Mouse (Mus musculus): Measurements from ENCODE around the gene Cog8. TPM values are rescaled to one million over a fixed set of nuclear protein-coding genes. Genes with fewer than 3 reads are reported as not detected.

Gene Cog8
- polyA plus RNA-seq, 1 experiment from 2014 or later = 45.3 TPM

DNA sequence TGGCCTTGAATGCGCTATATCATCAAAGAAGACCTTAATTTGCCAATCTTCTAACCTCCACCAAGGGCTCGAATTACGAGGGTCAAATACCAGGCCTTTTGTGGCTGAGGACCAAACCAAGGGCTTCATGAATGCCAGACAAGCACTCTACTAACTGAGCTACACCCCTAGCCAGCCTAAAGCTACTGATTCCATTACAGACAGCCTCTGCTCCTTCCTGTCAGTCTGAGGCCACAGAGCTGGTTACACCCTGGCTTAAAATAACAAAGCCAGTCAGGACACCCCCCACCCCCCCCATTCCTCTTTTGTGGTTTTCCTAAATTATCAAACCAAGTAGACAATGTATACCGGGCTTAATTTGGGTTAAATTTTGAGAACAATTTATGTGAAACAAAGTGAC, 17.2 kb upstream of the Cog8 start:
- H3K36me3 ChIP-seq = peaks cover 70% of the 10 kb centered on the region
- H3K4me2 ChIP-seq = no peak overlapping the region
- no peak overlapping the region for H3K9ac ChIP-seq
- ATAC-seq (ENCODE audit: low FRiP score, low read depth) = no peak
- no peak overlapping the region for H3K27ac ChIP-seq (replicated peaks)
- no peaks in the 10 kb centered on the region for H3K4me1 ChIP-seq (replicated peaks)
- no peaks in the 10 kb centered on the region for H3K9me3 ChIP-seq
- no peak overlapping the region for H3K4me3 ChIP-seq
- WGBS = 94% methylated on average over 4 of the region's 4 CpGs
- no peaks in the 10 kb centered on the region for H3K27me3 ChIP-seq

DNA sequence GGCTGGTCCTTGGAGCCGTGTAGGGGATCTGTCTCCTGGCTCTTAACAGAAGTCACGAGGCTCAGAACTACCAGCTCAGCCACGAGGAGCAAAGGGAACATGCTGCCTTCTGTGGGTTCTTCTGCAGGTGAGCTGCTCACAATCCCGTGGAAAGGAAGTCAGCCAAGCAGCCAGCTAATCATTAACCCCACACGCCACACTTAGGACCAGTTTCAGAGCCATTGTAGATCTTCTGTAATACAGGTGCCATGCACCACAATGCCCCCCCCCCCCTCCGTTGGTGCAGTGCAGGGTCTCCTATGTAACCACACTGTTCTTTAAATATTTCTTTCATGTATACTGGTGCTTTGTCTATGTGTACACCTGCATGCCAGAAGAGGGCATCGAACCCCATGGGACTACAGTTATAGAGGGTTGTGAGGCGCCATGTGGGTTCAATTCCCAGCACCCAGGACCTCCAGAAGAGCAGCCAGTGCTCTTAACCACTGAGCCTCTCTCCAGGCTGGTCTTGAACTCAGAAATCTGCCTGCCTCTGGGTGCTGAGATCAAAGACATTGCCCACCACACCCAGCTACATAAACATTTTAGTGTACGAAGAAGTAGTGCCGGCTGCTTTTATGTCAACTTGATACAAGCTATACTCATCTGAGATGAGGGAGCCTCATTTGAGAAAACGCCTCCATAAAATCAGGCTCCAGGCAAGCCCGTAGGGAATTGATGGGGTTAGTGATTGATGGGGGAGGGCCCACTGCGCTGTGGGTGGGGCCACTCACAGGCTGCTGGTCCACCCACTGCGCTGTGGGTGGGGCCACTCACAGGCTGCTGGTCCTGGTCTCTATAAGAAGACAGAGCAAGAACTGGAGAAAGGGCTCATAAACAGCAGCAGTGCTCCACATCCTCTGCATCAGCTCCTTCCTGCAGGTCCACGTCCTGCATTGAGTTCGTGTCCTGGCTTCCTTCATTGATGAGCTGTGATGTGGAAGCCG, 9.3 kb upstream of the Cog8 start, which contains the start of gene Tmed6:
Gene Tmed6 (minus strand): TSS at position 134 of the 986 bp plus-strand sequence.
- ATAC-seq (ENCODE audit: low FRiP score, low read depth) = no peak
- Histone ChIP-seq H3K9ac (no peak within 1 kb of the TSS), H3K36me3 (peaks cover 18% of the 10 kb centered on the region), H3K4me2 (no peak within 1 kb of the TSS), H3K4me1 (replicated peaks) (no peaks in the 10 kb centered on the region), H3K27me3 (no peaks in the 10 kb centered on the region), H3K27ac (replicated peaks) (no peak within 1 kb of the TSS), H3K9me3 (no peaks in the 10 kb centered on the region), H3K4me3 (no peak within 1 kb of the TSS)
- 61% methylated on average over 17 of the region's 17 CpGs for whole genome bisulfite sequencing

DNA sequence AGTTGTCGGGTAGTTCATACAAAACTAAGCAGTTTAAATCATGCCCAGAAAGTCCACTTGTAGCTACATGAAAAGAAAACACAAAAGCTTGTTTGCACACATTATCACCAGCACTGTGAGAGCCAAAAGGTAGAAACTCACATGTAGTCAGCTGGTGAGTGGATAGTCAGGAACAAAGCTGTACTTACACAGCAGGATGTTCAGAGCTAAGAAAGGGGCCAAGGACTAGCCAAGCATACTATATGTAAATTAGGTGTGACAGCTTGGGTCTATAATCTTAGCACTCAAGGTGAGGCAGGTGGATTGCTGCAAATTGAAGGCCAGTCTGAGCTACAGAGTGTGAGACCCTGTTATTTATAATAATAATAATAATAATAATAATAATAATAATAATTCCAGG, 6.1 kb upstream of the Cog8 start:
- no peaks in the 10 kb centered on the region for H3K27me3 ChIP-seq
- ATAC-seq (ENCODE audit: low FRiP score, low read depth) = no peak
- H3K36me3 ChIP-seq = peaks cover 20% of the 10 kb centered on the region
- no peak overlapping the region for H3K4me2 ChIP-seq
- no peak overlapping the region for H3K9ac ChIP-seq
- no peak overlapping the region for H3K27ac ChIP-seq (replicated peaks)
- 97% methylated on average over 1 of the region's 1 CpGs for WGBS
- peaks cover 10% of the 10 kb centered on the region for H3K4me1 ChIP-seq (replicated peaks)
- no peak overlapping the region for H3K4me3 ChIP-seq
- no peaks in the 10 kb centered on the region for H3K9me3 ChIP-seq

DNA sequence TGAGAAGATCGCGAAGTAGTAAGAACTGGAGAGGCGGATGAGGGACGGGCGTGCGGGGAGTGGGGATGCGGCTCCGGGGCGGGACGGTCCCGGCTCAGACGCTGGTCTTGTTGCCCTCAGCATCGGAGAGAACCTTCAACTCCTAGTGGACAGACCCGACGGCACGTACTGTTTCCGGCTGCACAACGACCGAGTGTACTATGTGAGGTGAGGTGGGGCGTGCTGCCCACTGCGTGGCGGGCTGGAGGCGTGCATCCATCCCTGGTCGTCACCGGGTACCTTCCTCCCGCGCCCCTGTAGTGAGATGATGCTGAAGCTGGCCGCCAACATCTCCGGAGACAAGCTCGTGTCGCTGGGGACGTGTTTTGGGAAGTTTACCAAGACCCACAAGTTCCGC, 482 bp upstream of the Cog8 start:
- Histone ChIP-seq H3K9ac (peak overlapping the region; percentile 75), H3K4me3 (peak overlapping the region; percentile 84), H3K27ac (replicated peaks) (peak overlapping the region; percentile 63), H3K27me3 (no peaks in the 10 kb centered on the region), H3K4me1 (replicated peaks) (peaks cover 31% of the 10 kb centered on the region), H3K9me3 (no peaks in the 10 kb centered on the region), H3K36me3 (peaks cover 42% of the 10 kb centered on the region), H3K4me2 (peak overlapping the region; percentile 92)
- under 1% methylated on average over 33 of the region's 33 CpGs for WGBS
- ATAC-seq (ENCODE audit: low FRiP score, low read depth) = no peak; the same call in 1 of the 2 replicates

DNA sequence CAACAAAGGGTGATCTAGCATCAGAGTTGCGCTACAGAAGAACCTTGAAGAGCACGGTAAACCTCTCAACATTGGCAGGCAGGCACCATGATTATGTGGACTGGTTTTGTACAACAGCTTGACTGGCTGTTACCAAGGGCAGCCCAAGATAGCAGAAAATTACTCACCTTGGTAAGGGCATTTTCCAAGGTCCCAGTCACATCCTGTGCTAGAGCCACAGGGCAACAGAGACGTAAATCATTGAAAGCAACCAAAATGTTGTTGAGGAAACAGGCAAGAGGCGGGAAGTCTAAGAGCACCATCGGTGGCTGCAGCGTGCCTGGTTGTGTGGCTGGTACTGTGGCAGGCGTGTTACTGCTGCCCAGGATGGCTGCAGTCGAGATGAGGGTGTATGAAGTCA, 4.4 kb downstream of the Cog8 start:
- no peaks in the 10 kb centered on the region for H3K9me3 ChIP-seq
- no peak overlapping the region for H3K4me3 ChIP-seq
- no peaks in the 10 kb centered on the region for H3K27me3 ChIP-seq
- peaks cover 38% of the 10 kb centered on the region for H3K4me1 ChIP-seq (replicated peaks)
- no peak overlapping the region for H3K27ac ChIP-seq (replicated peaks)
- no peak overlapping the region for H3K9ac ChIP-seq
- ATAC-seq (ENCODE audit: low FRiP score, low read depth) = no peak
- H3K36me3 ChIP-seq = peaks cover 49% of the 10 kb centered on the region
- 98% methylated on average over 8 of the region's 8 CpGs for WGBS
- H3K4me2 ChIP-seq = no peak overlapping the region

DNA sequence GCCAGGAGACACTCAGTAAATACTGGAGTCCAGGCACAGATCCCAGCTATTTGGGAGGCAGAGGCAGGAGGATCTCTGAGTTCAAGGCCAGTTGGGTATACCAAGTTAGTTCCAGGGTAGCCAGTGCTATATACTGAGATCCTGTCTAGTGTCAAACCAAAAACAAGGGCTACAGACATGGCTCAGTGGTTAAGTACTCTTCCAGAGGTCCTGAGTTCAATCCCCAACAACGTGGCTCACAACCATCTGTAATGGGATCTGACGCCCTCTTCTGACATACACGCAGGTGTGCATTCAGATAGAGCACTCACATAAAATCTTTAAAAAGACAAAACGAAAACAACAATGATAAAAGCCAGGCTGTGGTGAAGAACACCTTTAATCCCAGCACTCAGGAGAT, 7.0 kb downstream of the Cog8 start:
- Histone ChIP-seq H3K9me3 (no peaks in the 10 kb centered on the region), H3K9ac (no peak overlapping the region), H3K4me2 (peak overlapping the region; percentile 82; the same call in 1 of the 2 replicates), H3K4me3 (no peak overlapping the region), H3K4me1 (replicated peaks) (peaks cover 23% of the 10 kb centered on the region), H3K36me3 (peaks cover 73% of the 10 kb centered on the region), H3K27ac (replicated peaks) (no peak overlapping the region), H3K27me3 (no peaks in the 10 kb centered on the region)
- no peak for ATAC-seq (ENCODE audit: low FRiP score, low read depth)
- 92% methylated on average over 4 of the region's 4 CpGs for WGBS

DNA sequence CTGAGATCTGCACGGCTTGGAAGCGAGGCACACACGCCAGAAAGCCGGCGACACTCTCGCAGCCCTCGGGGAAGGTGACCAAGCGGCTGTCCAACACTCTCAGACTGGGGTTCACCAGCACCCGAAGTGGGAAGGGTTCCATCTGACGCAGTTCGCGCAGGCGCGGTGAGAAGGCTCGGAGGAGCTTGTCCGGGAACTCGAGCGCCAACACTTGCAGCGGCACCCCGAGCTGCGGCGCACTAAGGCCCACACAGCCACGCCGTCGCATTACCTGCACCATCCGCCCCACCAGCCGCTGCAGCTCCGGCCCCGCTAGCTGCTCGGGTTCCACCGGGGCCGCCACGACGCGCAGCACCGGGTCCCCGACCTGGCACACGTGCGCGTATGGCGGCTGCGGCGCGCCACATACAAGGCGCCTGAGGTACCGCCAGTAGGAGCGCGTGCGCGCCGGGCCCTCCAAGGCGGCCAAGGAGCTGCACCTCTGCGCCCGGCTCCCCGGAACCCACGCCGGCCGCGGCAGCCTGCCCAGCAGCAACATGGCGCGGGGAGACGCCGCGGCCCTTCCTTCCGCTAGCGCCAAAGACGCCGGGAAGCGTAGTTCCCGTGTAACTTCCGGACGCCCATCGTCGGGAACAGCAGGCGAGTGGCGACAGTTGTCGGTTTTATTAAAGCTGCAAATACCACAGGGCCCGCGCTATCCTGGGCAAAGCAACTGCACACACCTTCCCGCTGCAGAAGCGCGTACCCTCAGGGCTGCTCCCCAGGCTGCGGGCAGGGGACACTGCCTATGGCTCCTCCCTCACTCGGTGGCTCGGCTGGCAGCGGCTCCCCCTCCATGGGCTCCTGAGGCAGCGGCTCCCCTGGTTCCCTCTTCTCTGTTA, 8.2 kb downstream of the Cog8 start, which contains the start of gene Pdf:
Gene Pdf (minus strand): TSS at position 554 of the 881 bp plus-strand sequence.
- Histone ChIP-seq H3K9me3 (no peaks in the 10 kb centered on the region), H3K4me2 (peak within 1 kb of the TSS; percentile 82), H3K36me3 (peaks cover 76% of the 10 kb centered on the region), H3K9ac (peak within 1 kb of the TSS; percentile 63), H3K4me3 (peak within 1 kb of the TSS; percentile 70), H3K27me3 (no peaks in the 10 kb centered on the region), H3K27ac (replicated peaks) (peak within 1 kb of the TSS; percentile 86), H3K4me1 (replicated peaks) (peaks cover 22% of the 10 kb centered on the region)
- WGBS = under 1% methylated on average over 82 of the region's 87 CpGs
- peak; percentile 90 for ATAC-seq (ENCODE audit: low FRiP score, low read depth)

DNA sequence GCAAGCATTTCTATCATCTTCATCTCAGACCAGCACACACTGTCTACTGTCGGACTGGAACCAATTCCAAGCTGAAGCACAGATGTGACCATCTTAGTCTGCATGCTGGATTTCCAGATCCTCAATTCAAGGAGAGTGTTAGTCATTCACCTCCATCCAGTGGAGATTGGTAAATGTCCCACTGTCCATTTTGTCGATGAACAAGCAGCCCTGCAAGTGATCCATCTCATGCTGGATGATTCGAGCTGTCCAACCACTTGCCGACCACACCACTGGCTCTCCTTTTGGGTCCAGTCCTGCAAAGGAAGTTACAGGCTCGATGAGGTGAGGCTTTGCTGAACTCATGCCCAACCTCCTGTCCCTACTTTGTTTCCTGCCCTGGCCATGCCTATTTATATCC, 9.5 kb downstream of the Cog8 start:
- ATAC-seq (ENCODE audit: low FRiP score, low read depth) = no peak
- Histone ChIP-seq H3K4me3 (peak overlapping the region; percentile 70; the same call in 1 of the 2 replicates), H3K9me3 (no peaks in the 10 kb centered on the region), H3K4me2 (no peak overlapping the region), H3K27me3 (no peaks in the 10 kb centered on the region), H3K27ac (replicated peaks) (no peak overlapping the region), H3K36me3 (peaks cover 75% of the 10 kb centered on the region), H3K4me1 (replicated peaks) (peaks cover 22% of the 10 kb centered on the region), H3K9ac (no peak overlapping the region)
- 87% methylated on average over 5 of the region's 5 CpGs for WGBS

DNA sequence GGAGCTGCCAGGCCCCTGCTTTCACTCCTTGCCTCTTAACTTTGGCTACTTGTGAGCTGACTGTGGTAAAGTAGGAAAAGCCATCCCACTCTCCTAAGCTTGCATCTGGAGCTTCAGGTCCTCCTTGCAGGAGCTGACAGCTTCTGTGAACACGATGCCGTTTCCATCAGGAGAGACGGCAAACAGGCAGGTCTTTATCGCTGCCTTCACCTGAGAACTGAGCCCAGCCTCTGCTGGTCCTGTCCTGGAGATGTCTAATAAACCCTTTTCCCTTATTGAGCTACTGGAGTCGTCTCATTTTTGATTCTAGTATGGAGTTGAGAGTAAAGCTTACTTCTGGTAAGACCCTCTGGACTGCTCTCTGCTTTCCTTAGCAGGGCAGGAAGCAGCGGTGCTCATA, 11.0 kb downstream of the Cog8 start:
- no peaks in the 10 kb centered on the region for H3K9me3 ChIP-seq
- H3K27me3 ChIP-seq = no peaks in the 10 kb centered on the region
- no peak for ATAC-seq (ENCODE audit: low FRiP score, low read depth)
- H3K4me1 ChIP-seq (replicated peaks) = peaks cover 22% of the 10 kb centered on the region
- 93% methylated on average over 6 of the region's 6 CpGs for WGBS
- H3K36me3 ChIP-seq = peaks cover 77% of the 10 kb centered on the region
- H3K9ac ChIP-seq = no peak overlapping the region
- H3K4me2 ChIP-seq = no peak overlapping the region
- no peak overlapping the region for H3K27ac ChIP-seq (replicated peaks)
- no peak overlapping the region for H3K4me3 ChIP-seq

DNA sequence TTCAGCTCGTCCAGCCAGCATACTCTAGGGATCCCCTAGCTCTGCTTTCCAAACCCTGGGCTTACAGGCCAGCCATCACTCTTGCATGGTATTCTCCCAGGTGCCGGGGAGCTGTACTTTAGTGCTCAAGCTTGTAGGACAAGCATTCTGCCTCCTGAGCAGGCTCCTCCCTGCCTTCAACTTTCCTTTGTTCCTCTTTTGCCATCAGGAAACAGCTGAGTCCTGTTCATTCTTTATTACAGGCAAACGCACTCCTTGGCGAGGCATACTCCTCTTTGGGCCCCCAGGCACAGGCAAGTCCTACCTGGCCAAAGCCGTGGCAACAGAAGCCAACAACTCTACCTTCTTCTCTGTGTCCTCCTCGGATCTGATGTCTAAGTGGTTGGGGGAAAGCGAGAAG, 15.9 kb downstream of the Cog8 start:
- ATAC-seq (ENCODE audit: low FRiP score, low read depth) = no peak
- Histone ChIP-seq H3K9me3 (no peaks in the 10 kb centered on the region), H3K27me3 (no peaks in the 10 kb centered on the region), H3K4me1 (replicated peaks) (no peaks in the 10 kb centered on the region), H3K9ac (no peak overlapping the region), H3K27ac (replicated peaks) (no peak overlapping the region), H3K4me3 (no peak overlapping the region), H3K4me2 (no peak overlapping the region), H3K36me3 (peaks cover 79% of the 10 kb centered on the region)
- WGBS = 86% methylated on average over 7 of the region's 7 CpGs

DNA sequence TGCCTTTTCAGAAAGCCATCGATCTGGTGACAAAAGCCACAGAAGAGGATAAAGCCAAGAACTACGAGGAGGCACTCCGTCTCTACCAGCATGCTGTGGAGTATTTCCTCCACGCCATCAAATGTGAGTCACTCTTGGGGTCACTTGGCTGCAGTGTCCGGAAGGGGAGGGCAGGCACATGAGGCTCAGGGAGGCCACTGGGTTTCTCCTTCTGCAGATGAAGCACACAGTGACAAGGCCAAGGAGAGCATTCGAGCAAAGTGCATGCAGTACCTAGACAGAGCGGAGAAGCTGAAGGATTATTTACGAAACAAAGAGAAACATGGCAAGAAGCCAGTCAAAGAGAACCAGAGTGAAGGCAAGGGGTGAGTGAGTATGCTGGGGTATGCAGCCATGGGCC, 19.9 kb downstream of the Cog8 start:
- Histone ChIP-seq H3K27ac (replicated peaks) (no peak overlapping the region), H3K4me2 (no peak overlapping the region), H3K9me3 (no peaks in the 10 kb centered on the region), H3K36me3 (peaks cover 41% of the 10 kb centered on the region), H3K4me1 (replicated peaks) (peaks cover 23% of the 10 kb centered on the region), H3K9ac (no peak overlapping the region), H3K4me3 (no peak overlapping the region), H3K27me3 (no peaks in the 10 kb centered on the region)
- ATAC-seq (ENCODE audit: low FRiP score, low read depth) = no peak
- WGBS = 89% methylated on average over 8 of the region's 8 CpGs

DNA sequence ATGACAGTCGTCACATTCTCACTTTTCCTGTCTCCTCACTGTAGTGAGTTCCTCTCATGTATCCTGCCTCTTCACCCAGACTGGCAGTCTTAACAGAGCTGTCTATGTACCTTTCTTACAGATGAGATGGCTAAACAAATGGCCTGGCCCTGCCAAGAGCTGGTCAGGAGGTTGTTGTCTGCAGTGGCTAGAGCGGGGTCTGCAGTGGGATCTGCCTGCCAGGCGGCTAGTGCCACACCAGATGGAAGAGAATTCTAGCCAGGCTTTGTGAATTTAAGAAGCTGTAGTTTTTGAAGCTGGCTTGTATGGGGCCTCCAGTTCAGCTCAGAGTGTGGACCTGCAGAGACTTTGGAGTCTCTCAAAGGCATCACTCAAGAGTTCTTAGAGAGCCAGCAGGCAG, 20.8 kb downstream of the Cog8 start:
- no peak overlapping the region for H3K9ac ChIP-seq
- peaks cover 31% of the 10 kb centered on the region for H3K36me3 ChIP-seq
- no peak overlapping the region for H3K4me2 ChIP-seq
- no peaks in the 10 kb centered on the region for H3K27me3 ChIP-seq
- no peak overlapping the region for H3K27ac ChIP-seq (replicated peaks)
- ATAC-seq (ENCODE audit: low FRiP score, low read depth) = no peak
- H3K9me3 ChIP-seq = no peaks in the 10 kb centered on the region
- peaks cover 23% of the 10 kb centered on the region for H3K4me1 ChIP-seq (replicated peaks)
- 92% methylated on average over 3 of the region's 3 CpGs for WGBS
- H3K4me3 ChIP-seq = no peak overlapping the region
